Mouse (Mus musculus): ENCODE results near the gene Pacrg. TPM values are rescaled to one million over a fixed set of nuclear protein-coding genes. Genes with fewer than 3 reads are reported as not detected.

Pacrg gene
- polyA plus RNA-seq, 1 experiment from 2014 or later, result 0.96 TPM

DNA sequence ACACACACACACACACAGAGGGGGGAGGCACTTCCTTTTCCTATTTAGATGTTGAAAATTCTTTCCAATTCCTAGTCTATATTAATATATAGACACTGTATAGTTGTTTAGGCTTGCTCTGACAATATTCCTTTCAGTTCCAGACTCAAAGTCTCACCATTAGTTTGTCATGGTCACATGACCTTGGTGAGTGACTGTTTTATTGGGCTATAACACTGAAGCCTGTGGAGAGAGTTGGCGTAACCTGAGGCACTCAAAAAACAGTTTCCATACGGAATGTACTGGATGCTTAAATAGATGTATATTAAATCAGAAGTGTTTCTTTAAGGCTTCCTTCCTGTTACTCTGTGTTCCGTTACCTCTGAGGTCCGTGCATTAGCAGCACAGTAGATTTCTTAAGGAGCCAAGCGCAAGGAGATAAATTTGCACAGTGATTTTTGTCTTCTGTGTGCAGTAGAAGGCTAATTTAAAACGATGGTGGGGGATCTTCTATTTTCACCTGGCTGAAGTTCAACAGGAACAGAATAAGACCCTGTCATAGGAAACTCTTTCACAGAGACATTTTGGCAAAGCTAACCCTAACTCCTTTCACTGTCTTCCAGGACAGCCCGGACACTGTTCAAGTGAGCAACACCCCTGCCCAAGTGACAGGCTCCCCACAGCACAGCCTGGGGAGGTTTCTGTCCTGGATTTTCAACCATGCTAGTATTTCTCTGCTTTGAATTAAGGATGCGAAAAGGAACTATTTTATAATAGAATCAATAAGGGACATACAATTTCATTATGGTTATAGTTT is 349.5 kb downstream of the Pacrg start:
- ATAC-seq (ENCODE audit: insufficient number of reproducible peaks, low FRiP score), result no peak
- H3K4me3 ChIP-seq, result no peak overlapping the region
- H3K36me3 ChIP-seq, result no peaks in the 10 kb centered on the region
- H3K27me3 ChIP-seq (replicated peaks), result no peaks in the 10 kb centered on the region
- no peak overlapping the region for H3K27ac ChIP-seq (ENCODE audit: poor library complexity, severe bottlenecking)
- no peak overlapping the region for H3K9ac ChIP-seq
- H3K4me1 ChIP-seq (replicated peaks), result peaks cover 49% of the 10 kb centered on the region
- no peak overlapping the region for H3K4me2 ChIP-seq
- 65% methylated on average over 8 of the region's 8 CpGs for WGBS
- no peaks in the 10 kb centered on the region for H3K9me3 ChIP-seq (replicated peaks)

DNA sequence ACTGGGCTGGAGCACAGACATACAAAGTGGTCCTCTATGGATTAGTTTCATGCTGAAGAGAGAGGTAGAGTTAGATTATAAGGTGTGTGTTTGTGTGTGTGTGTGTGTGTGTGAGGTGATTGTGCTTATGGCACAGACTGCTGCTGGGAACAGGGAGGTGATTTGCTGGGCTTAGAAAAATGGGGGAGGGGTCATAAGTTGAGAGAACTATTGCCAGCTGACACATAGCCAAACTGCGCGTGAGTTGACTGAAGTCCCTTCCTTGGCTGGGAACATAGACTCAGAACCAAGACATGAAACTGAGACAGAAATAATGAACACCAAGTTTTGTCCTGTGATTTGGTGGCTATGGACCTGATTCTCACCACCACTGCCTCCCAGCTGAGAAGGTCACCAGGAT is 351.2 kb downstream of the Pacrg start:
- H3K4me1 ChIP-seq (replicated peaks), result peaks cover 56% of the 10 kb centered on the region

DNA sequence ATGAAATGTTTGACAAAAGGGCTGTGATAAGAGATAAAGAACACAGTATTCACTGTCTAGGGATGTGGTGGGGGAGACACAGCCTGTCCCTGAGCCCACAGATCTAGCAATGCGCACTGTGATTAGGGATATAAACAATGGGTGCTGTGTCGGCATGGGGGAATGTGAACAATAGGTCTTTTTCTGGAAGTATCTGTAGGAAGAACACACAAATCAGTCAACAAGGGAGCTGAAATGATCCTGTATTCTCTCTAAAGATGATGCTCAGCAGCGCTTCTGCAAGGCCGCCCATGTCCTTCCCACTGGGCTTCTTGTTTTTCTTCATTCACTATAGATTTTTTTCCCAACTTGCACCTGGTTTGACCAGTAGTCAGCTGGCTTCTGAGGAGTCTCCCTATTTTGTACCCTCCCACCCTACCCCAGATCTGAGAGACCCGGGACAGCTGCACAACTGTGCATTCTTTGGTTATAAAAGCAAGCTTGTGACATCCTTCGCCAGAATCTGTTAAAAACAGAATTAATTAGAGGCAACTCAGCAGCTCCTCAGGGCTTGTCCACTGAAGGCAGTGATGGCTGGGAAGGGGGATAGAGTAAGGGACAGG is 356.1 kb downstream of the Pacrg start:
- Histone ChIP-seq H3K9me3 (replicated peaks) (no peaks in the 10 kb centered on the region), H3K4me2 (no peak overlapping the region), H3K36me3 (no peaks in the 10 kb centered on the region), H3K4me1 (replicated peaks) (peaks cover 31% of the 10 kb centered on the region), H3K27ac (ENCODE audit: poor library complexity, severe bottlenecking) (no peak overlapping the region), H3K9ac (no peak overlapping the region), H3K4me3 (no peak overlapping the region), H3K27me3 (replicated peaks) (no peaks in the 10 kb centered on the region)
- WGBS, result 57% methylated on average over 6 of the region's 6 CpGs
- no peak for ATAC-seq (ENCODE audit: insufficient number of reproducible peaks, low FRiP score)

More for the DNA sequence above, 351.2 kb downstream of the Pacrg start:
- 86% methylated on average over 2 of the region's 2 CpGs for WGBS
- ATAC-seq (ENCODE audit: insufficient number of reproducible peaks, low FRiP score), result no peak
- H3K27ac ChIP-seq (ENCODE audit: poor library complexity, severe bottlenecking), result no peak overlapping the region
- no peak overlapping the region for H3K9ac ChIP-seq
- no peaks in the 10 kb centered on the region for H3K9me3 ChIP-seq (replicated peaks)
- H3K4me3 ChIP-seq, result no peak overlapping the region
- no peaks in the 10 kb centered on the region for H3K27me3 ChIP-seq (replicated peaks)
- no peaks in the 10 kb centered on the region for H3K36me3 ChIP-seq
- H3K4me2 ChIP-seq, result no peak overlapping the region

DNA sequence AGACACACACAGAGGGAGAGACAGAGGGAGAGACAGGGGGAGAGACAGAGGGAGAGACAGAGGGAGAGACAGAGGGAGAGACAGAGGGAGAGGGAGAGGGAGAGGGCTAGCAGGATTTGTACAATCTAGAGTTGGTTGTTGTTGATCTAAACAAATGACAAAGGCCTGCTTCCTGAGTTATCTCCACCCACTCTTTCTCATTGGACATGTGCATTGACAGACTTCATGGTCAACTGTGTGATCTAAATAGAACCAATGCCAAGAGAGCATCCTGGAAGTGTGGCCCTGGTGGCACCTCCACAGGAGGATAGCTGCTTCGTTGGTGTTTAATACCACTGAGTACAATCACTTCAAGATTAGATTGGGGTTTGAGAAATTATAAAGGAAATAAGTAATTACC is 359.0 kb downstream of the Pacrg start:
- H3K36me3 ChIP-seq, result no peaks in the 10 kb centered on the region
- WGBS, result 70% methylated on average over 1 of the region's 1 CpGs
- peaks cover 46% of the 10 kb centered on the region for H3K4me1 ChIP-seq (replicated peaks)
- no peak overlapping the region for H3K4me2 ChIP-seq
- no peaks in the 10 kb centered on the region for H3K9me3 ChIP-seq (replicated peaks)
- no peak overlapping the region for H3K27ac ChIP-seq (ENCODE audit: poor library complexity, severe bottlenecking)
- H3K27me3 ChIP-seq (replicated peaks), result no peaks in the 10 kb centered on the region
- no peak for ATAC-seq (ENCODE audit: insufficient number of reproducible peaks, low FRiP score)
- H3K9ac ChIP-seq, result no peak overlapping the region
- H3K4me3 ChIP-seq, result no peak overlapping the region

DNA sequence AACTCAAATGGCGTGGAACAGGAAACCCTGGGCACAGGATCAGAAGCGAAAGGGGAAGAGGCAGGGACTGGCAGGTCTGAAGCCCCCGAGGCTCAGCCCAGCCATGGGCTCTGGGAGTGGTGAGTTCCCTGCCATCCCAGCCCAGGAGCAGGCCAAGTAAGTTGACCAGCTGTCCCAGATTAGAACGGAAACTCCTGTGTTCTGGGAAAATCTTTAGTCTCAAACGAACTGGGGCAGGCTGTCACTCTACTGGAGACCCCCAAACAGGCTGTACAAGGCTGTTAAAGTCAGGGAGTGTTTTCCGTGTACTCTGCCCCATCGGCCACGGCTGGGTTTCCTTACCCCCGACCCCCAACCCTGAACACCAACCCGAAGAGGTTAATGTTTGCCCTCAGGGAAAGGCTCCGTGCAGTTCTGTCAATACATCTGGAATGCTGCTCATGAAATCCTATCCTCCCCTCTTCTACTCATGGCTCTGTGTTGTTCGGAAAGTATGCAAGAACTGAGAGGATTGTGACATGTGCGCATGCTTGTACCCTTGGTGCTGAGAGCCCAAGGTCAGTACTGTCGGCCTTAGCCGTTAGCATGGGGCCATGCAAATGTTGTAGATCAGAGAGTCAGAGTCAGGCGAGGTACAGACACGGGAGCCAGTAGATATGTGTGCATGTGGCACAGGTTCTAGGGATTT is 360.9 kb downstream of the Pacrg start:
- no peak overlapping the region for H3K4me2 ChIP-seq
- H3K27me3 ChIP-seq (replicated peaks), result no peaks in the 10 kb centered on the region
- peak overlapping the region; percentile 38; the same call in 1 of the 2 replicates for H3K9ac ChIP-seq
- H3K4me1 ChIP-seq (replicated peaks), result peaks cover 57% of the 10 kb centered on the region
- H3K36me3 ChIP-seq, result no peaks in the 10 kb centered on the region
- no peaks in the 10 kb centered on the region for H3K9me3 ChIP-seq (replicated peaks)
- peak; percentile 54 for ATAC-seq (ENCODE audit: insufficient number of reproducible peaks, low FRiP score)
- H3K4me3 ChIP-seq, result no peak overlapping the region
- WGBS, result 48% methylated on average over 17 of the region's 17 CpGs
- peak overlapping the region; percentile 89 for H3K27ac ChIP-seq (ENCODE audit: poor library complexity, severe bottlenecking)

DNA sequence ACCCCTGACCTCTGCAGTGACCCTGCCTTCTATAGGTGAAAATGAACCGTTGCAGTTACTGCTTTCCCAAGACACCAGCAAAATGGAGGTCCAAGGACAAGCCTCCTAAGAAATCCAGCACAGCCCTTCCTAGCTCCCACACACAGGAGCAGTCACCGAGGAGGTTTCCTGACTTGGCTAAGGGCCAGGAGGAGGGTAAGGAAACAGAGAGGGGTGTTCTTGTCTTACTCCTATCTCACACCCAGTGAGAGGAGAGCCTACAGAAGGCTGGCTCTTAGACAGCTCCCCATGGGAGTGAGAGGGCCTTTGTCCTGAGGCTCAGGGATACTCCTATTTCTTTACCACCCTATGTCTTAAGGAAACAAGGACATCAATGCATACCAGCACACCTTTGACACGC is 361.7 kb downstream of the Pacrg start:
- WGBS, result 51% methylated on average over 3 of the region's 3 CpGs
- no peaks in the 10 kb centered on the region for H3K27me3 ChIP-seq (replicated peaks)
- peak overlapping the region; percentile 89 for H3K27ac ChIP-seq (ENCODE audit: poor library complexity, severe bottlenecking)
- no peak overlapping the region for H3K4me2 ChIP-seq
- no peaks in the 10 kb centered on the region for H3K9me3 ChIP-seq (replicated peaks)
- H3K4me3 ChIP-seq, result no peak overlapping the region
- no peak overlapping the region for H3K9ac ChIP-seq
- H3K36me3 ChIP-seq, result no peaks in the 10 kb centered on the region
- no peak for ATAC-seq (ENCODE audit: insufficient number of reproducible peaks, low FRiP score)
- H3K4me1 ChIP-seq (replicated peaks), result peaks cover 58% of the 10 kb centered on the region

DNA sequence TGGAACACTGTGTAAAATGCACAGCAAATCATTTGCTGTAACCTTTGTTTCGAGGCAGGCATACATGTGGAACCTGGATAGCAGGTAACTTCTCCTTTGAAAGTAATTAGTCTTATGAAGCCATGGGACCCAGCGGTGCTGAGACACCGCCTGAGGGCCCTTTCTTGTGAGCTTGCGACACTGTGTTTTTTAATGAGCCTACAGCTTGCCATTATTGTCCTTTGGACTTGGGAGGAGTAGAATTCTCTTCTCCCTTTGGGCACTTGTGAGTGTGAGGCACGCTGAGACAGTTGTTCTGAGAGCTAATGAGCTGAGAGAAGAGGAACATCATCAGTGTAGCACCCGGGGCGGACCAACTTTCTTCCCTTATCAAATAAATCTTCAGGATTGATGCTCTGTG is 363.3 kb downstream of the Pacrg start:
- WGBS, result 83% methylated on average over 7 of the region's 7 CpGs
- Histone ChIP-seq H3K27ac (ENCODE audit: poor library complexity, severe bottlenecking) (peak overlapping the region; percentile 96; the same call in 1 of the 2 replicates), H3K9ac (no peak overlapping the region), H3K36me3 (no peaks in the 10 kb centered on the region), H3K4me3 (no peak overlapping the region), H3K27me3 (replicated peaks) (no peaks in the 10 kb centered on the region), H3K4me2 (no peak overlapping the region), H3K4me1 (replicated peaks) (peaks cover 66% of the 10 kb centered on the region), H3K9me3 (replicated peaks) (no peaks in the 10 kb centered on the region)
- no peak for ATAC-seq (ENCODE audit: insufficient number of reproducible peaks, low FRiP score)

DNA sequence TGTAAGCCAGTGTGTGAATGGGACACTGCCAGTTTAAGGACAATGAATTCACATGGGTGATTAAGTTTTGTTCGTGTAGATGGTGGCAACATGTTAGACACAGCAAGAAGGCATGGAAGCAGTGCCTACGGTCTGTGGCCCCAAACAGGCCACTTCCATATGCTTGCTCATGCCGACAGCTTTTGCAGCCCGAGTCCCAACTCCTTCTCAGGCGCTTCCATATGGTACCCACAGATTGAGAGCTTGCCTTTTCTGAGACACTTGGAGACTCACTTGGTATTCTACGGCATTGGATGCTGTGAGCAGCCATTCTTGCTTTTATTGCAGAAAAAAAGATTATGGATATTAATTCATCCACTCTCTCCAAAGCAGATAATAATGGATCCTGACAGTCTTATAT is 365.1 kb downstream of the Pacrg start:
- 64% methylated on average over 6 of the region's 6 CpGs for WGBS
- no peak for ATAC-seq (ENCODE audit: insufficient number of reproducible peaks, low FRiP score)
- no peaks in the 10 kb centered on the region for H3K36me3 ChIP-seq

DNA sequence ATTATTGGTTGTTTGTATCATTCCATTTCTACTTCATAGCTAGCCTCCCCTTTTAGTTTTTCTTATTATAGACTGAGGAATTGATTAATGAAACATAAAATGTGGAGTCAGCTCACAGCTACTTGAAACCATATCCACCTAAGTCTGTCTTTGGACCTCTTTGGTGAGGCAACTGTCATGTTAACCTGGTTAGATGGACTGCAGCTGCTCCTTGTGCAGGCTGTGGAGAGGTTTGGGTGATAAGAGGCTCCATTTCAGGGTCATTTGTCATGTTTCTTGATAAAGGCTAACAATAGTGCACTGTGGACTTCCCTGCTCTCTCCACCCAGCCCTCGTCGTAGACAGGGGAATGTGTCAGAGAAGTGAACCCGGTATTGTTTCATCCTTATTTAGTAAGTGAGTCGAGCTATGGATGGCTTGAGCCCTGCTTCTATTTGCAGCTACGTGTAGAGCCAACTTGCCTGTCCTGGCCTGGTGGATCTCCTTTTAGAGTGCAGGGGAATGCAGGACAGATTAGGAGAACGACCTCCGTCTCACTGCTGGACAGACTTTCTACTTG is 366.2 kb downstream of the Pacrg start:
- peaks cover 52% of the 10 kb centered on the region for H3K4me1 ChIP-seq (replicated peaks)
- 12% methylated on average over 7 of the region's 7 CpGs for WGBS
- H3K9ac ChIP-seq, result no peak overlapping the region
- H3K36me3 ChIP-seq, result no peaks in the 10 kb centered on the region
- H3K27ac ChIP-seq (ENCODE audit: poor library complexity, severe bottlenecking), result peak overlapping the region; percentile 96
- peak; percentile 88 for ATAC-seq (ENCODE audit: insufficient number of reproducible peaks, low FRiP score)
- H3K27me3 ChIP-seq (replicated peaks), result no peaks in the 10 kb centered on the region
- H3K4me2 ChIP-seq, result 0 out of 2 replicates have a peak overlapping the region, but pooled peaks have one; percentile 27
- H3K4me3 ChIP-seq, result no peak overlapping the region
- peaks cover 3% of the 10 kb centered on the region; the same call in 1 of the 2 replicates for H3K9me3 ChIP-seq (replicated peaks)

More for the DNA sequence above, 365.1 kb downstream of the Pacrg start:
- H3K4me1 ChIP-seq (replicated peaks), result peaks cover 58% of the 10 kb centered on the region
- no peak overlapping the region for H3K9ac ChIP-seq
- peak overlapping the region; percentile 96 for H3K27ac ChIP-seq (ENCODE audit: poor library complexity, severe bottlenecking)
- H3K9me3 ChIP-seq (replicated peaks), result peaks cover 3% of the 10 kb centered on the region; the same call in 1 of the 2 replicates
- H3K4me2 ChIP-seq, result no peak overlapping the region
- no peaks in the 10 kb centered on the region for H3K27me3 ChIP-seq (replicated peaks)
- H3K4me3 ChIP-seq, result no peak overlapping the region

DNA sequence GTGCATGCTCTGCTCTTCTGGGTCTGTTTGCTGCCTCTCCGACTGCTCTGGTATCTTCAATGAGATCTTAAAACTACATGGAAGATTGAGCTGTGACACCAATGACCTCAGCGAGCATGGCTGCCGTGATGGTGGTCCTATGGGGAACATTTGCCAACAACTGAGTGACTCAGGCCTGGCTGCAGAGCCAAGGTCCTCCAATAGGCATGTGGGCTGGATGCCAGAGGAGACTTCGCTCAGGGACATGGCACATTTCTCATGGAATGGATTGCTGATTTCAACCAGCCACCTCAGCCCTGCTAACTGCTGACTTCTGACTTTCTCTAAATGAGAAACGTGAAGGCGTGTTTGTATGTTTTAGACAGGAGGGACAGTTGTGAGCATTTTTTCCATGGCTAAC is 366.9 kb downstream of the Pacrg start:
- peaks cover 45% of the 10 kb centered on the region for H3K4me1 ChIP-seq (replicated peaks)
- H3K9ac ChIP-seq, result no peak overlapping the region
- no peak for ATAC-seq (ENCODE audit: insufficient number of reproducible peaks, low FRiP score)
- H3K36me3 ChIP-seq, result no peaks in the 10 kb centered on the region
- H3K4me2 ChIP-seq, result no peak overlapping the region
- no peaks in the 10 kb centered on the region for H3K27me3 ChIP-seq (replicated peaks)
- WGBS, result 43% methylated on average over 6 of the region's 6 CpGs
- peak overlapping the region; percentile 96 for H3K27ac ChIP-seq (ENCODE audit: poor library complexity, severe bottlenecking)
- no peak overlapping the region for H3K4me3 ChIP-seq
- H3K9me3 ChIP-seq (replicated peaks), result peaks cover 3% of the 10 kb centered on the region; the same call in 1 of the 2 replicates

Measured in heart, embryonic 12.5 days (tissue).